Mouse (Mus musculus) spleen, postnatal 36 days (tissue): ENCODE data around the gene Usp47.

Source experiments
- DNase-seq, 2 experiments: peaks; one replicate each; pipeline ENCODE4 v3.0.0; 2022; ENCODE audit warnings: low spot score in 2 of 2, mixed read lengths in 1 of 2

Usp47 gene

GRCm38 (mm10) chr7:112023150-112023600, at the start of gene Usp47:
Usp47 (plus strand) TSS chr7:112023504.
- DNase-seq: peak; percentile 76 to 79

GRCm38 (mm10) chr7:111976401-111976800, 46.9 kb upstream of the Usp47 start:
- no peak for DNase-seq

- no peak for DNase-seq
Observed at GRCm38 (mm10) chr7:111977871-111978270, 45.4 kb upstream of the Usp47 start.

GRCm38 (mm10) chr7:111982296-111982695, 41.0 kb upstream of the Usp47 start:
- no peak for DNase-seq

- no peak for DNase-seq
Observed at GRCm38 (mm10) chr7:111984530-111984929, 38.8 kb upstream of the Usp47 start.

- DNase-seq: no peak
Observed at GRCm38 (mm10) chr7:111985266-111985665, 38.0 kb upstream of the Usp47 start.

- DNase-seq: no peak
Observed at GRCm38 (mm10) chr7:111986906-111987305, 36.4 kb upstream of the Usp47 start.

- no peak for DNase-seq
Observed at GRCm38 (mm10) chr7:111997441-111997840, 25.9 kb upstream of the Usp47 start.

- no peak for DNase-seq
Observed at GRCm38 (mm10) chr7:111998446-111999004, 24.8 kb upstream of the Usp47 start.

GRCm38 (mm10) chr7:111999376-111999775, 23.9 kb upstream of the Usp47 start:
- DNase-seq: no peak

- DNase-seq: peak; percentile 4 to 31
Observed at GRCm38 (mm10) chr7:112000166-112000565, 23.1 kb upstream of the Usp47 start.

- DNase-seq: no peak
Observed at GRCm38 (mm10) chr7:112010511-112010910, 12.8 kb upstream of the Usp47 start.

GRCm38 (mm10) chr7:112010976-112011375, 12.3 kb upstream of the Usp47 start:
- DNase-seq: no peak

GRCm38 (mm10) chr7:112012102-112012501, 11.2 kb upstream of the Usp47 start:
- DNase-seq: no peak

- DNase-seq: no peak
Observed at GRCm38 (mm10) chr7:112012621-112013177, 10.6 kb upstream of the Usp47 start.

- no peak for DNase-seq
Observed at GRCm38 (mm10) chr7:112014148-112014547, 9.2 kb upstream of the Usp47 start.

GRCm38 (mm10) chr7:112022506-112023149, 676 bp upstream of the Usp47 start:
- DNase-seq: no peak

- peak in 1 of 2 experiments; percentile 40 for DNase-seq
Observed at GRCm38 (mm10) chr7:112023601-112024445, 519 bp downstream of the Usp47 start.

- DNase-seq: no peak
Observed at GRCm38 (mm10) chr7:112024446-112024730, 1.1 kb downstream of the Usp47 start.

GRCm38 (mm10) chr7:112024856-112025255, 1.6 kb downstream of the Usp47 start:
- DNase-seq: no peak

GRCm38 (mm10) chr7:112030594-112030993, 7.3 kb downstream of the Usp47 start:
- no peak for DNase-seq

- DNase-seq: no peak
Observed at GRCm38 (mm10) chr7:112035804-112036203, 12.5 kb downstream of the Usp47 start.

- DNase-seq: no peak
Observed at GRCm38 (mm10) chr7:112036636-112037035, 13.3 kb downstream of the Usp47 start.
